Mouse (Mus musculus): Measurements from ENCODE around the gene Ifrd2. TPM values are rescaled to one million over a fixed set of nuclear protein-coding genes. Genes with fewer than 3 reads are reported as not detected.
A peak's percentile ranks its signal among the peaks of the same experiment; 100 is the strongest.

Ifrd2 gene
- polyA plus RNA-seq, 1 experiment from 2014 or later = 45.9 TPM

DNA sequence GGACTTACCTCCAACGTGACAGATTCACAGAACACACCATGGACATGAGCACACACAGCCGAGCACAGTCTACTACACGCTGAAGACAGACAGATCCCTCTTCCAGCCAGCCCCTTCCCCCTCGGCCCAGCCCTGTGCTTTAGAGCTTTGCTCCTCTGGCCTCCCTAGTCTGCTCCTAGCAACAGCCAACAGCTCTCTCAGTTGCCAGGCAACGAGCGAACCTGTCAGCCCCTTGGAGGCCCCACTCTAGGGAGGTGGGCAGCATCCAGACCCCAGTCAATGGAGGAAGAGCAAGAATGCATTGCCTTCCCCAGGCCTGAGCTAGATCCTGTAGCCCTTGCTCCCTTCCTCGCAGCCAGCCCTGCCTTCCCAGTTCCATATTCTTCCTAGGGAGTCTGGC lies 49.6 kb downstream of the Ifrd2 start:
- no peaks in the 10 kb centered on the region for H3K9me3 ChIP-seq
- no peak overlapping the region for H3K9ac ChIP-seq
- peaks cover 27% of the 10 kb centered on the region for H3K4me1 ChIP-seq
- no peaks in the 10 kb centered on the region for H3K36me3 ChIP-seq
- ATAC-seq (ENCODE audit: insufficient number of reproducible peaks, low FRiP score, low TSS enrichment, low read depth) = no peak
- 35% methylated on average over 7 of the region's 7 CpGs for WGBS
- no peak overlapping the region for H3K4me2 ChIP-seq
- no peaks in the 10 kb centered on the region for H3K27me3 ChIP-seq
- H3K4me3 ChIP-seq = no peak overlapping the region
- peak overlapping the region; percentile 22; the same call in 1 of the 2 replicates for H3K27ac ChIP-seq

- no peaks in the 10 kb centered on the region for H3K27me3 ChIP-seq
- no peaks in the 10 kb centered on the region for H3K36me3 ChIP-seq
- peaks cover 24% of the 10 kb centered on the region for H3K4me1 ChIP-seq
- H3K4me2 ChIP-seq = no peak overlapping the region
- no peaks in the 10 kb centered on the region for H3K9me3 ChIP-seq
- H3K4me3 ChIP-seq = no peak overlapping the region
- H3K27ac ChIP-seq = peak overlapping the region; percentile 5; the same call in 1 of the 2 replicates
- no peak for ATAC-seq (ENCODE audit: insufficient number of reproducible peaks, low FRiP score, low TSS enrichment, low read depth)
- no peak overlapping the region for H3K9ac ChIP-seq
- WGBS = 54% methylated on average over 8 of the region's 8 CpGs
Measured at GRCm38 (mm10) chr9:107640257-107640772, 52.9 kb downstream of the Ifrd2 start.

DNA sequence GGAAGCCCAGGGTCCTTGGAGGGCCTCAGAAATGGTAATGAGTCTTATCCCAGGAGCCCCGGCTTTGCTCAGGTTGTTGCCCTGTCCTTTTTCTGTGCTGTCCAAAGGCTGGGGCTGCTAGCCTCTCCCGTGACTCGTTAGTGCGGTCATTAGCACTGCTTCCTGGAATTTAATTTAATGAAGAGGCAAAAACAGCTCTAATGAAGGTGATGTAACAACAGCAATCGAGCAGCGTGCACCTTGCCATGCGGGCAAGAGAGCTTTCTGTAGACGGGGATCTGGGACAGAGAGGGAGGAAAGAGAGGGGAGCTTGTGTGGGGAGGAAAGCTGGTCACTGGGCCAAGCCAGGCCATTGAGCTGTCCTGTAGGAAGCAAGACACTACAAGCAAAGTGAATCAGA lies 54.2 kb downstream of the Ifrd2 start:
- no peak overlapping the region for H3K4me3 ChIP-seq
- H3K27me3 ChIP-seq = no peaks in the 10 kb centered on the region
- H3K9me3 ChIP-seq = no peaks in the 10 kb centered on the region
- no peak overlapping the region for H3K27ac ChIP-seq
- H3K9ac ChIP-seq = no peak overlapping the region
- no peaks in the 10 kb centered on the region for H3K36me3 ChIP-seq
- 33% methylated on average over 8 of the region's 8 CpGs for WGBS
- H3K4me1 ChIP-seq = peaks cover 15% of the 10 kb centered on the region
- no peak for ATAC-seq (ENCODE audit: insufficient number of reproducible peaks, low FRiP score, low TSS enrichment, low read depth)
- no peak overlapping the region for H3K4me2 ChIP-seq

Other genes with a start within 250 kb of the Ifrd2 start
- 8.8 and 10.1 TPM in 2 replicates for gene Hemk1, start 249.3 kb upstream of the Ifrd2 start, polyA plus RNA-seq (2015; fragmentation: Nextera tagmentation; extraction: Ambion mirVana)
- gene 6430571L13Rik, start 247.0 kb upstream of the Ifrd2 start, polyA plus RNA-seq (2015; fragmentation: Nextera tagmentation; extraction: Ambion mirVana) = 0.60 and 0.74 TPM in 2 replicates
- 0.37 and 0.41 TPM in 2 replicates for gene Cacna2d2, start 188.0 kb upstream of the Ifrd2 start, polyA plus RNA-seq (2015; fragmentation: Nextera tagmentation; extraction: Ambion mirVana)
- gene Tmem115, start 53.7 kb upstream of the Ifrd2 start, polyA plus RNA-seq (2015; fragmentation: Nextera tagmentation; extraction: Ambion mirVana) = 51.1 and 51.8 TPM in 2 replicates
- gene Cyb561d2, start 45.4 kb upstream of the Ifrd2 start, polyA plus RNA-seq (2015; fragmentation: Nextera tagmentation; extraction: Ambion mirVana) = 25.9 and 26.0 TPM in 2 replicates
- 40.4 and 44.1 TPM in 2 replicates for gene Nprl2, start 45.4 kb upstream of the Ifrd2 start, polyA plus RNA-seq (2015; fragmentation: Nextera tagmentation; extraction: Ambion mirVana)
- gene Zmynd10, start 40.3 kb upstream of the Ifrd2 start, polyA plus RNA-seq (2015; fragmentation: Nextera tagmentation; extraction: Ambion mirVana) = 1.0 and 1.3 TPM in 2 replicates
- 89.7 and 95.4 TPM in 2 replicates for gene Rassf1, start 36.1 kb upstream of the Ifrd2 start, polyA plus RNA-seq (2015; fragmentation: Nextera tagmentation; extraction: Ambion mirVana)
- gene Tusc2, start 24.4 kb upstream of the Ifrd2 start, polyA plus RNA-seq (2015; fragmentation: Nextera tagmentation; extraction: Ambion mirVana) = 35.9 and 37.3 TPM in 2 replicates
- 101 and 104 TPM in 2 replicates for gene Hyal2, start 19.7 kb upstream of the Ifrd2 start, polyA plus RNA-seq (2015; fragmentation: Nextera tagmentation; extraction: Ambion mirVana)
- gene Hyal1, start 10.7 kb upstream of the Ifrd2 start, polyA plus RNA-seq (2015; fragmentation: Nextera tagmentation; extraction: Ambion mirVana) = 12.8 and 13.7 TPM in 2 replicates
- 17.6 and 21.4 TPM in 2 replicates for gene Naa80, start 8.8 kb upstream of the Ifrd2 start, polyA plus RNA-seq (2015; fragmentation: Nextera tagmentation; extraction: Ambion mirVana)
- gene Hyal3, start 6.8 kb upstream of the Ifrd2 start, polyA plus RNA-seq (2015; fragmentation: Nextera tagmentation; extraction: Ambion mirVana) = 1.6 and 1.8 TPM in 2 replicates
- gene Sema3b, start 21.6 kb downstream of the Ifrd2 start, polyA plus RNA-seq (2015; fragmentation: Nextera tagmentation; extraction: Ambion mirVana) = 13.6 and 23.6 TPM in 2 replicates
- gene Gnai2, start 47.7 kb downstream of the Ifrd2 start, polyA plus RNA-seq (2015; fragmentation: Nextera tagmentation; extraction: Ambion mirVana) = 385 and 394 TPM in 2 replicates
- gene Slc38a3, start 81.9 kb downstream of the Ifrd2 start, polyA plus RNA-seq (2015; fragmentation: Nextera tagmentation; extraction: Ambion mirVana) = 5.0 and 5.1 TPM in 2 replicates
- 2.8 TPM in 2 replicates for gene Gnat1, start 92.1 kb downstream of the Ifrd2 start, polyA plus RNA-seq (2015; fragmentation: Nextera tagmentation; extraction: Ambion mirVana)
- 26.6 and 38.2 TPM in 2 replicates for gene Sema3f, start 122.8 kb downstream of the Ifrd2 start, polyA plus RNA-seq (2015; fragmentation: Nextera tagmentation; extraction: Ambion mirVana)
- gene Rbm5, start 183.4 kb downstream of the Ifrd2 start, polyA plus RNA-seq (2015; fragmentation: Nextera tagmentation; extraction: Ambion mirVana) = 193 and 212 TPM in 2 replicates